Mouse (Mus musculus): ENCODE results near the gene Carhsp1. TPM values are rescaled to one million over a fixed set of nuclear protein-coding genes. Genes with fewer than 3 reads are reported as not detected.

Carhsp1 gene
- polyA plus RNA-seq, 1 experiment from 2014 or later: 85.0 TPM

GRCm38 (mm10) chr16:8612214-8613005, 59.5 kb downstream of the Carhsp1 start:
- Histone ChIP-seq H3K27ac (ENCODE audit: low read depth, low read length) (no peak overlapping the region), H3K9me3 (ENCODE audit: control insufficient read depth, low read length) (no peaks in the 10 kb centered on the region), H3K27me3 (ENCODE audit: control insufficient read depth, insufficient read depth, low read length) (no peaks in the 10 kb centered on the region), H3K4me3 (ENCODE audit: low read depth, low read length) (no peak overlapping the region), H3K4me1 (ENCODE audit: control insufficient read depth, insufficient read depth, low read length) (no peaks in the 10 kb centered on the region), H3K4me2 (no peak overlapping the region), H3K36me3 (ENCODE audit: control insufficient read depth, insufficient read depth, low read length) (no peaks in the 10 kb centered on the region), H3K9ac (ENCODE audit: low read length) (no peak overlapping the region)
- DNase-seq (ENCODE audit: low spot score, missing footprints) (no peak), ATAC-seq (ENCODE audit: low FRiP score) (no peak)
- 87% methylated on average over 8 of the region's 8 CpGs for WGBS

DNA sequence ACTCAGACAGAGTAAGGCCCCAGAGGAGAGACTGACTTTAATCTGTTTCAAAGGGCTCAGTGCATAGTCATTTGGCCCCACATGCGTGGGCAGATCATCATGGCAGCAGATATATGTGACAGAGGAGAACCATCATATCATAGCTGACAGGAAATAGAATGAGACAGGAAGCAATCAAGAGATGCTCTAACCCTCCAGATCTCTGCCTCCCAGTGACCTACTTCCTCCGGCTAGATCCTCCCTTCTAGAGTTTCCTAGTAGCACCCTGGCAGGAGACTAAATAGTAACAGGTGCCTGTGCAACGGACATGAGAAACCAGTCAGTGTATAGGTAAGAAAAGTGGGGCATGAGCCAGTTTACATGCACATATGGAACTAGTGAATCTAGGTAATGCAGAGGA, 61.6 kb downstream of the Carhsp1 start:
- no peaks in the 10 kb centered on the region for H3K4me1 ChIP-seq (ENCODE audit: control insufficient read depth, insufficient read depth, low read length)
- H3K9me3 ChIP-seq (ENCODE audit: control insufficient read depth, low read length): no peaks in the 10 kb centered on the region
- 87% methylated on average over 3 of the region's 3 CpGs for WGBS
- no peak overlapping the region for H3K4me3 ChIP-seq (ENCODE audit: low read depth, low read length)
- DNase-seq (ENCODE audit: low spot score, missing footprints): no peak
- H3K27me3 ChIP-seq (ENCODE audit: control insufficient read depth, insufficient read depth, low read length): no peaks in the 10 kb centered on the region
- no peak overlapping the region for H3K4me2 ChIP-seq
- no peak overlapping the region for H3K27ac ChIP-seq (ENCODE audit: low read depth, low read length)
- no peak overlapping the region for H3K9ac ChIP-seq (ENCODE audit: low read length)
- no peak for ATAC-seq (ENCODE audit: low FRiP score)
- H3K36me3 ChIP-seq (ENCODE audit: control insufficient read depth, insufficient read depth, low read length): no peaks in the 10 kb centered on the region

Small RNA genes within 50 kb of the gene (microRNA-seq; reads per million reads assigned to microRNA genes)
- gene Gm22137: not detected

Other genes with a start within 250 kb of the Carhsp1 start
- gene Tmem114, start 247.0 kb downstream of the Carhsp1 start, polyA plus RNA-seq (2014; fragmentation: Nextera tagmentation; extraction: Ambion mirVana): not detected in 2 replicates
- gene Mettl22, start 201.4 kb downstream of the Carhsp1 start, polyA plus RNA-seq (2014; fragmentation: Nextera tagmentation; extraction: Ambion mirVana): 17.6 and 24.3 TPM in 2 replicates
- gene Abat, start 158.7 kb downstream of the Carhsp1 start, polyA plus RNA-seq (2014; fragmentation: Nextera tagmentation; extraction: Ambion mirVana): 18.1 and 19.6 TPM in 2 replicates
- 36.3 and 38.0 TPM in 2 replicates for gene Pmm2, start 34.5 kb downstream of the Carhsp1 start, polyA plus RNA-seq (2014; fragmentation: Nextera tagmentation; extraction: Ambion mirVana)
- 19.0 and 23.1 TPM in 2 replicates for gene Tmem186, start 34.4 kb downstream of the Carhsp1 start, polyA plus RNA-seq (2014; fragmentation: Nextera tagmentation; extraction: Ambion mirVana)
- gene Gm5767, start 8.6 kb upstream of the Carhsp1 start, polyA plus RNA-seq (2014; fragmentation: Nextera tagmentation; extraction: Ambion mirVana): not detected in 2 replicates
- 35.7 and 41.0 TPM in 2 replicates for gene Usp7, start 120.2 kb upstream of the Carhsp1 start, polyA plus RNA-seq (2014; fragmentation: Nextera tagmentation; extraction: Ambion mirVana)
- gene 1810013L24Rik, start 157.9 kb upstream of the Carhsp1 start, polyA plus RNA-seq (2014; fragmentation: Nextera tagmentation; extraction: Ambion mirVana): 21.6 and 23.7 TPM in 2 replicates